Mouse (Mus musculus) megakaryocyte, embryonic 14.5 days (primary cell): ENCODE data around the gene Tinf2.

Experiments
- FLI1 ChIP-seq: IDR thresholded peaks from 2 replicates; pipeline ENCODE4 v1.6.1; 2012; ENCODE audit warnings: low read length, inconsistent platforms, mixed read lengths
- GATA1 ChIP-seq: IDR thresholded peaks from 3 replicates; pipeline ENCODE4 v1.6.1; 2012; ENCODE audit warnings: mixed read lengths, low read length, inconsistent platforms, borderline replicate concordance

DNA sequence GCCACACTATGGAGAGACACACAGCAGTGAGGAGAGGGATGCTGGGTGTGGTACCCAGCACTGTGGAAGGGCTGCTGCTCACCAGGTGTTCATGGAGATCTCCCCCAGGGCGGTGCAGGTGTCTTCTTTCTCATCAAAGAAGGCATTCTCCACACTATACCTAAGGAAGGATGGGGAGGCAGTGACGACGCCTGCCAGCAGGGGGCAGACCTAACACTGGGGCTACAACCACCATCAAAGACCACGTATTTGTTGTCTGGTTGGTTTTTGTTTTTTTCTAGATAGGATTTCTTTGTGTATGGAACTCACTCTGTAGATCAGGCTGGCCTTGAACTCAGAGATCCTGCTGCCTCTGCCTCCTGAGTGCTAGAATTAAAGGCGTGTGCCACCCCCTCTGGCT lies 52.3 kb downstream of the Tinf2 start:
- TF ChIP-seq GATA1 (no peak), FLI1 (no peak)
